Mouse (Mus musculus): ENCODE measurements around the gene Rxfp1.

The Rxfp1 gene

DNA sequence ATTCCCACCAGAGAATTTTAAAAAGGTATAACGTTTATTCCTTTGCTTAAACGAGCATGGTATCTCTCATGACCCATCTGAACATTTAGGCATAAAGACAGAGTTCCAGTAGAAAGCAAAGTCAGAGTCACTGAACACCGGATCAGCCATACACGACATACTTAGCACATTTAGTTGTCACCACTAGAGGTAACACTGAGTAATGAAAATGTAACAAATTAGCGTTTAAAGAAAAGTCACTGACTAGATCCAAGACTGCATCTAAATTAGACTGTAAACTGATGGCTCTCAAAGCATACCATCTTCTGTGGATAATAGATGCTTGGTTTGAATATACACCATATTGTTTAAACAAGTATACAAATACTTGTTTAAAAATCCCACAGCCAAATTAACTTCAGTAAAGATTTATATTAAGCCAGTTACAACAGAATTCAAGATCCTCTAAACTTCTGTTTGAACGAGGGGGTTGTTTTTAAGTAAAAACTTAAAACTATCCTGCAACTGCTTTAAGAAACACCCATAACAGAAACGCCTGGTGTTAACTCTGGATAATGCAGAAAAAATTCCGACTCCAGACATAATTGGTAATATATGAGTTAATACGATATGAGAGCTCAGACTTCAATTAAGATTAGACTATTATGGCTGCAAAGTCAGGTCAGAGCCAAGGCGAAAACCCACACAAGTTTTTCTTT is 110.0 kb downstream of the Rxfp1 start:
- H3K27me3 ChIP-seq (ENCODE audit: control insufficient read depth, insufficient read depth, low read length, poor library complexity, severe bottlenecking), result no peaks in the 10 kb centered on the region
- H3K36me3 ChIP-seq (ENCODE audit: control insufficient read depth, insufficient read depth, low read length, poor library complexity, severe bottlenecking), result 0 out of 2 replicates have a peak, but pooled peaks cover 2% of the 10 kb centered on the region
- DNase-seq (ENCODE audit: low read depth, low spot score), result peak; percentile 51

DNA sequence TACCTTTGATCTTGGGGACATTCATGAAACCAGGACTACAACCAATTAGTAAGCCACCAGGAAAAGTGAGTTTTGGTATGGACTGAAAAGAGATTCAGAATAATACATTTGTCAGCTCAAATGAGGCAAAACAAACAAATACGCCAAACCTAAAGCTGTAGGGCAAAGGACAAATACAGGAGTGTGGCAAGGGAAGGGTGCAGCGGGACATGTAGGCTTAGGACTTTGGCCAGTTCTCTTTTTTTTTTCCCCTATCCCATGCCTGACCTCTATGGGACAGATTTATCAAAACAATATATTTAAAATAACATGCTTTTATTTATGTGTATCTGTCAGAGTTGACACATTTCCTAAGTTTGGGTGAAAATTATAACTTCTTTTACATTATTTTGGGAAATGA is 127.8 kb downstream of the Rxfp1 start:
- no peak for DNase-seq (ENCODE audit: low read depth, low spot score)
- Histone ChIP-seq H3K36me3 (ENCODE audit: control insufficient read depth, insufficient read depth, low read length, poor library complexity, severe bottlenecking) (peaks cover 11% of the 10 kb centered on the region), H3K27me3 (ENCODE audit: control insufficient read depth, insufficient read depth, low read length, poor library complexity, severe bottlenecking) (no peaks in the 10 kb centered on the region)

DNA sequence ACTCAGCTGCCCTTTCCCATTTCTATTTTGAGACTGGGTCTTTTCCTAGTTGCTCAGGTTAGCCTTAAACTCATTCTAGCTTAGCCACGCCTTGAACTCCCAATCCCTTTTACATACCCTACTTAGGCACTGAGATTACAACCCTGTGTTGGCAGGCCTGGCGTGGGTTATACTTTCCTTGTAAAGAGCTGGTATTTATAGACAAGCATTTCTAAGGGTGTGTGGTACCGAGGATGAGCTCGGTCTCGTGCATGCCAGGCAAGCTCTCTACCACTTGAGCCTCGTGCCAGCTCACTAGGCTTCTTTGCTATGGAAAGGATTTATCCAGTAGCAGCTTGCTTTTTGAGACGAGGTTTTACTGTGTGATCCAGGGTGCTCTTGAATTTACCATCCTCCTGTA is 142.2 kb downstream of the Rxfp1 start:
- H3K36me3 ChIP-seq (ENCODE audit: control insufficient read depth, insufficient read depth, low read length, poor library complexity, severe bottlenecking), result peaks cover 12% of the 10 kb centered on the region
- no peaks in the 10 kb centered on the region for H3K27me3 ChIP-seq (ENCODE audit: control insufficient read depth, insufficient read depth, low read length, poor library complexity, severe bottlenecking)
- no peak for DNase-seq (ENCODE audit: low read depth, low spot score)

DNA sequence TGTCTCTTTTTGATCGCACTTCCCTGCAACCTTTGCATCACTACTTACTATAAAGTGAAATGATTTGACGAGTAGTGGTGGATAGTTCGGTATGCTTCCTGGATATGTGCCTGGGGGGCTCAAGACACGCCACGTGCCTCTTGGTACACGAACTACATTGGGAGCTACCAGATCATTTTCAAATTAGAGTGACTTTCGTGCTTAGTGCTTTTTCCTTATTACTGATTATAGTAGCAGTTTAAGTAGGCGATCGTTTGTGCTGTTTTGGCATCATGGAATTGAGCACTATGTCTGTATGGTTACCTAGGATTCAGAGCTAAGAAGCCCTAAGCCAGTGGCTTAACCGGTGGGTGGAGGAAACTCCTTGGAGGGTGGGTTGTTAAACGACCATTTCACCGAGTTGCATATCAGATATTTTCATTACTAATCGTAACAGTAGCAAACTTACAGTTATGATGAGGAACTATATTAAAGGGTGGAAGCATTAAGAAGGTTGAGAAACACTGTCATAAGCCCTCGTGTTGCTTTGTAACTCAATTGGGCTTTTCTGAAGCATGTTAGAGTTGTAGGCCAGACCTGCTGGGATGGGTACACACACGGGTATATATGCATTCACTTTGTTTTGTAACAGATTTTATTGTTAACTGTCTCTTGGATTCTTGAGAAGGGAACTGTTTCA is 145.7 kb downstream of the Rxfp1 start:
- H3K27me3 ChIP-seq (ENCODE audit: control insufficient read depth, insufficient read depth, low read length, poor library complexity, severe bottlenecking), result no peaks in the 10 kb centered on the region
- no peak for DNase-seq (ENCODE audit: low read depth, low spot score)

More for the DNA sequence above, 145.7 kb downstream of the Rxfp1 start:
- H3K36me3 ChIP-seq (ENCODE audit: control insufficient read depth, insufficient read depth, low read length, poor library complexity, severe bottlenecking), result peaks cover 8% of the 10 kb centered on the region
